Mouse (Mus musculus) C2C12 (cell line): Measurements from ENCODE around the gene Mtmr6. TPM values are rescaled to one million over a fixed set of nuclear protein-coding genes. Genes with fewer than 3 reads are reported as not detected.

Source experiments
- H3K27me3 ChIP-seq: one replicate; pipeline ENCODE4 v1.6.1; 2011; ENCODE audit not compliant: control insufficient read depth, insufficient read depth, insufficient read length
- H3K36me3 ChIP-seq: one replicate; pipeline ENCODE4 v1.6.1; 2011; ENCODE audit not compliant: control insufficient read depth, insufficient read depth
- H3K4me3 ChIP-seq: one replicate; pipeline ENCODE4 v1.5.1; 2011; ENCODE audit warnings: mild to moderate bottlenecking, control low read depth; ENCODE audit not compliant: poor library complexity, insufficient read depth, severe bottlenecking
- H3K79me2 ChIP-seq: one replicate; pipeline ENCODE4 v1.6.1; 2011; ENCODE audit not compliant: control insufficient read depth, insufficient read depth
- H3K79me3 ChIP-seq: one replicate; pipeline ENCODE4 v1.6.1; 2011; ENCODE audit warnings: low read depth, control low read depth
- H3ac ChIP-seq: one replicate; pipeline ENCODE3; 2011; ENCODE audit warnings: low read depth; ENCODE audit not compliant: control insufficient read depth, insufficient read length
- CEBPB ChIP-seq: IDR thresholded peaks from one replicate; pipeline ENCODE4 v1.6.1; 2011; ENCODE audit warnings: low read depth, mild to moderate bottlenecking, control low read depth, moderate library complexity
- CTCF ChIP-seq: IDR thresholded peaks from one replicate; pipeline ENCODE4 v1.5.1; 2011; ENCODE audit not compliant: control insufficient read depth, insufficient read depth, insufficient read length
- FOSL1 ChIP-seq: IDR thresholded peaks from one replicate; pipeline ENCODE4 v1.8.0; 2011; ENCODE audit warnings: mild to moderate bottlenecking, low read length; ENCODE audit not compliant: poor library complexity, insufficient read depth, severe bottlenecking
- MAX ChIP-seq: IDR thresholded peaks from one replicate; pipeline ENCODE4 v1.6.1; 2011; ENCODE audit warnings: mild to moderate bottlenecking, control low read depth
- MYOD1 ChIP-seq: IDR thresholded peaks from one replicate; pipeline ENCODE4 v1.6.1; 2011; ENCODE audit warnings: low read depth; ENCODE audit not compliant: control insufficient read depth, insufficient read length
- MYOG ChIP-seq: IDR thresholded peaks from one replicate; pipeline ENCODE4 v1.6.1; 2011; ENCODE audit not compliant: control insufficient read depth, insufficient read length; ENCODE audit errors: extremely low read depth
- USF1 ChIP-seq: IDR thresholded peaks from one replicate; pipeline ENCODE4 v1.6.1; 2011; ENCODE audit warnings: low read depth, mild to moderate bottlenecking, control low read depth, moderate library complexity
- polyA plus RNA-seq: library from polyadenylated mRNA; unstranded; fragments of >200 nt; fragmentation: generic; extraction: Trizol; gene quantifications from one replicate; pipeline ENCODE4 v1.2.1, GENCODE M21; 2012; ENCODE audit warnings: missing spikeins

Gene Mtmr6
- polyA plus RNA-seq, 1 experiment = 10.0 TPM

DNA sequence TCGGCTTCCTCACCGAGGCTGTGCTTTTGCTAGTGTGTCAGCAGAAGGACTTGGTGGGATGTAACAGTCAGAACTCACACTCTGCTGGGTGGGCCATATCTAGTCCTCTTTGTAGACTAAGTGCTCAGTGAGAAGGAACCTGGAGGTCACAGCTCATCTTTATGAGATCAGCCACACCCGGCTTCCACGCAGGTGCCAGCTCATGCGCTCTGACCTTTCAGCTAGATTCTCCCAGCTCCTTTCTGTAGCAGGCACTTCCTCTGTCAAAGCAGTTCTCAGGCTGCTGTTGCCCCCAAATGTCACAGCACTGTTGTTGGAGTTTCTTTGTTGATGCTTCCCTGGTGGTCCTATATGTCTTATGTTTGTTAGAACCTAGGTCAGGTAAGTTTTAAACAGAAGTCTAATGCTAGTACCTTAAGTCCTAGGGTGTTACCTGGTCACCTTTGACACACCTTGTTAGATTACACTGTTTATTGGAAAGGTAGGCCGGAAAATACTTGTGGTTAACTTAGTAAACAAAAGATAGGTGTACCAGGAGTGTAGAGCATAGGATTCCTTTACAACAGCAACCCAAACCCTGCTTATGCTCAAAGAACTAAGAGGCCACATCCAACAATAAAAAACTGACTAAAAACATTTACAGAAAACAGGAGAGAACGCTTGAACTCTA lies 21.3 kb downstream of the Mtmr6 start:
- Histone ChIP-seq H3K4me3 (no peak overlapping the region), H3K27me3 (no peaks in the 10 kb centered on the region), H3ac (no peak overlapping the region), H3K36me3 (peaks cover 33% of the 10 kb centered on the region), H3K79me2 (no peaks in the 10 kb centered on the region), H3K79me3 (no peaks in the 10 kb centered on the region)
- TF ChIP-seq USF1 (no peak), MYOD1 (no peak), CTCF (no peak), MYOG (no peak), FOSL1 (no peak), CEBPB (no peak), MAX (no peak)

DNA sequence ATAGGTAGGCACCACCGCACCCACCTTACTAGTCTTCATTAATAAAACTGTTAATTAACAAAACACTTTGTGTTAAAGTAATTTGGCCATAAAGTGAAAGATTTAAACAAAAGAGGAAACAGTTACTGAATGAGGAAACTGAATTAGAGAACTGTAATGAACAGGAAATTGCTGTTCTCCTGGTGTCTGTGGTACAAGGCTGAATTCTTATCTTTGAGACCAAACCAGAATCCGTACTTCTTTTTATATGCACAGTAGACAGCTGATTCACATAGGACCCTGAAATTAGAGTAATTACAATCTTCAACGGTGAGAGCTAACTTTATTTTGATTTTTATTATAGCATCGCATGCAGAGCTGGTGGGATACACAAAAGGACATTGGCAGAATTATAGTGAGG lies 25.3 kb downstream of the Mtmr6 start:
- no peak overlapping the region for H3ac ChIP-seq
- H3K79me2 ChIP-seq = no peaks in the 10 kb centered on the region
- TF ChIP-seq MYOD1 (no peak), MYOG (no peak), FOSL1 (no peak), MAX (no peak), USF1 (no peak), CEBPB (no peak), CTCF (no peak)
- no peaks in the 10 kb centered on the region for H3K27me3 ChIP-seq
- no peak overlapping the region for H3K4me3 ChIP-seq
- H3K36me3 ChIP-seq = peaks cover 40% of the 10 kb centered on the region
- H3K79me3 ChIP-seq = no peaks in the 10 kb centered on the region

DNA sequence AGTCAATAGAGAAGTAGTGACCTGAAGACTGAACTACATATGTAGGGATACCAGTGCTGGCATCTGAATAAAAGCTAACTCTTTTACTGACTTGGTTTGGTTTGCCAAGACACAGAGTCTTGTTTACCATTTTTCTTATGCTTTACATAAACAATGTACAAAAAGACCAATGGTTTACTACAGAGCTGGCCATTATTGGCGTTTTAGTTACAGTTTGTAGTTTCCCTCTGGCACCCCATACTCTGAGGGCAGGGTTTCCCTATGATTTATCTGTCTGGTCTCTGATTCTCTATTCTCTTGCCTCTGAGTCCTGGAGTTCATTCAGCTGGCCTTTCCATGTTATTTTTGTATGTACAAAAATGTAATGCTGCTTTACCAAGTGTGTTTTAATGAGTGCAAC lies 30.5 kb downstream of the Mtmr6 start:
- Histone ChIP-seq H3K27me3 (no peaks in the 10 kb centered on the region), H3K36me3 (peaks cover 56% of the 10 kb centered on the region), H3K79me3 (no peaks in the 10 kb centered on the region), H3K4me3 (no peak overlapping the region), H3K79me2 (no peaks in the 10 kb centered on the region), H3ac (no peak overlapping the region)
- TF ChIP-seq USF1 (no peak), MYOD1 (no peak), MAX (no peak), FOSL1 (no peak), CTCF (no peak), MYOG (no peak), CEBPB (no peak)

DNA sequence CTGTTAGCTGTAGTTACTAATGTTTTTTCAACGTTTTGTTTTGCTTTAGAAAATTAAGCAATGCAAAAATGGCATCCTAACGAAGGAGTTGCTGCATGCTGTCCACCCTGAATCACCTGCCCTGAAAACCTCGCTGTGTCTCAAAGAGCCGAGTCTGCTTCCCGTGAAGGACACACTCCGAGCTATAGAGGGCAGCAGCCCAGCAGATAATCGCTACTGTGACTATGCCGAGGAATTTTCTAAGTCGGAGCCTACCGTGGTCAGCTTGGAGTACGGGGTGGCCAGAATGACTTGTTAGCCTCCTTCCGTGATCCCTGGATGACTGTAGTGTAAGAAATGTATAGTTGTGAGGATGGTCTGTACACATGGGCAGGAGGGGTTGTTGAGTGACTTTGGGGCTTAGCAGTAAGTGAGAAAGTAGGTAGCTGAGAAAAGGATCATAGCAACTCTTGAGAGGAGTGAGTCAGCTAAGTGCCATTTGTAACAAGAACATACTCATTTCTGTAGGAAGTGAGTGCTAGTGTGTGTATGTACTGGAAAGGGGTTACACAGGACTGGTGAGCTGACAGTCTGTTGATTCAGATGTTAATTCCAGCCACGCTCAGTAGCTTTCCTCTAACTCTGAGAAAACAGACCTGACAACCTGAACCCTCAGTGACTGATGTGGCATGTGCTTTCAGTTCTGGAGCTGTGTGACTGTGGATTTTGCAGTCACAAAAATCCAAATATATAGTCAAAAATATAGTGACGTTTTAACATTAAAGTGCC lies 35.4 kb downstream of the Mtmr6 start:
- no peaks in the 10 kb centered on the region for H3K79me3 ChIP-seq
- H3K27me3 ChIP-seq = no peaks in the 10 kb centered on the region
- H3K79me2 ChIP-seq = no peaks in the 10 kb centered on the region
- no peak overlapping the region for H3ac ChIP-seq
- TF ChIP-seq CTCF = no peak
- no peak for TF ChIP-seq MYOD1
- TF ChIP-seq CEBPB = no peak
- no peak for TF ChIP-seq FOSL1
- no peak for TF ChIP-seq MYOG
- TF ChIP-seq MAX = no peak
- TF ChIP-seq USF1 = no peak
- no peak overlapping the region for H3K4me3 ChIP-seq
- peaks cover 42% of the 10 kb centered on the region for H3K36me3 ChIP-seq

DNA sequence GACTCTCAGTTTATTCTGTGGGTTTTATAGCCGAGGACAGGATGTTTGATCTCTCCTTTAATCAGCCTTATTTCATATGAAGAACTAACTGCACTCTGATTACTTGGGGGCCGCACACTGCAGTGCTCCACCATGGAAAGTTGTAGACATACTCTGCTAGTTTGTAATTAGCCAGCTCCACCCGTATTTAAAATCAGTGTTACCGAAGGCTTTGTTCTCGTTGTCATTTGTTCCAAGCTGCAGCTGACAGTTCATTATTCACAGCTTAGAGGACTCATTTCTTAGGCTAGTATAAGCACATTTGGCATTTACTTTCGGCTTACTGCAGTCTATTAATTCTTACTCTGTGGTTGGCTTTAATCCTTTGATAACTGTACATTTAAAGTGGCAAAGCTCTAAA lies 36.0 kb downstream of the Mtmr6 start:
- Histone ChIP-seq H3K36me3 (peaks cover 41% of the 10 kb centered on the region), H3K4me3 (no peak overlapping the region), H3K79me3 (no peaks in the 10 kb centered on the region), H3ac (no peak overlapping the region), H3K79me2 (no peaks in the 10 kb centered on the region), H3K27me3 (no peaks in the 10 kb centered on the region)
- TF ChIP-seq CEBPB = no peak
- TF ChIP-seq MAX = no peak

DNA sequence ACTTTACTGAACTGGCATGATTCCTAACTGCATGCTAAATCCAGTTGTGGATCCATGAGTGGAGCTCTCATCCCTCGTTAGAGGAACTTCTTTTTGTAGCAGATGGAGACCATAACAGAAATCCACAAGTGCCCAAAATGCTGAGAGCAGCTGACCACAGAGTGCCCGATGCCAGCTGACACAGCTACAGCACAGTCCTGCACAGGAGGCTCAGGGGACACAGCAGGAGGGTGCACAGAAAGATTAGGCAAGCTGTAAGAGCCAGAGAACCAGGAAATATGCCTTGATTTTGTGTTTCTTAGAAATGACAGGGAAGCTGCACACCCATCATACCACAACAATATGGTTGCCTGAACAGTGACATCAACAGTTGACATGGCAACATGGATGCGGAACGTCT lies 37.4 kb downstream of the Mtmr6 start:
- Histone ChIP-seq H3ac (no peak overlapping the region), H3K79me2 (no peaks in the 10 kb centered on the region), H3K4me3 (no peak overlapping the region), H3K36me3 (peaks cover 29% of the 10 kb centered on the region), H3K27me3 (no peaks in the 10 kb centered on the region), H3K79me3 (no peaks in the 10 kb centered on the region)
- TF ChIP-seq MYOD1 = no peak
- TF ChIP-seq CTCF = no peak
- no peak for TF ChIP-seq MYOG
- TF ChIP-seq CEBPB = no peak
- TF ChIP-seq FOSL1 = no peak
- no peak for TF ChIP-seq USF1
- no peak for TF ChIP-seq MAX
